Mouse (Mus musculus) hindbrain, embryonic 14.5 days (tissue): ENCODE data around the gene AI481877. TPM values are rescaled to one million over a fixed set of nuclear protein-coding genes. Genes with fewer than 3 reads are reported as not detected.
"Not testable (repeated sequence)": the region's sequence is repeated elsewhere in the genome, so short reads cannot be mapped to it uniquely, and the experiment has no call there.

Experiments
- ATAC-seq: fragments of 200-750 bp; cut with Nextera tagmentation; 2 replicates; pipeline ENCODE4 v1.8.0; 2017; ENCODE audit warnings: moderate number of reproducible peaks, mild to moderate bottlenecking, moderate TSS enrichment, moderate library complexity; ENCODE audit not compliant: low FRiP score
- DNase-seq: peaks from one replicate; pipeline ENCODE4 v3.0.0-alpha.2; 2015; ENCODE audit warnings: low spot score
- H3K27ac ChIP-seq: fragments of 300-500 bp; sonication (generic); 2 replicates; pipeline ENCODE4 v1.5.1; 2014; ENCODE audit warnings: mild to moderate bottlenecking, moderate library complexity
- H3K27me3 ChIP-seq: fragments of 300-500 bp; sonication (generic); 2 replicates; pipeline ENCODE4 v1.6.1; 2014; ENCODE audit warnings: mild to moderate bottlenecking, low read length, mixed read lengths; ENCODE audit not compliant: control insufficient read depth, insufficient read depth
- H3K36me3 ChIP-seq: fragments of 300-500 bp; sonication (generic); replicated peaks from 2 replicates; pipeline ENCODE4 v1.6.1; 2014; ENCODE audit not compliant: control insufficient read depth, insufficient read depth
- H3K4me1 ChIP-seq: fragments of 300-500 bp; sonication (generic); replicated peaks from 2 replicates; pipeline ENCODE4 v1.6.1; 2014; ENCODE audit warnings: antibody characterized with exemption, low read length, mixed read lengths; ENCODE audit not compliant: control insufficient read depth, insufficient read depth
- H3K4me2 ChIP-seq: fragments of 300-500 bp; sonication (generic); replicated peaks from 2 replicates; pipeline ENCODE4 v1.6.1; 2014; ENCODE audit warnings: mild to moderate bottlenecking, moderate library complexity
- H3K4me3 ChIP-seq: fragments of 300-500 bp; sonication (generic); replicated peaks from 2 replicates; pipeline ENCODE4 v1.5.1; 2014; ENCODE audit warnings: mild to moderate bottlenecking, low read length
- H3K9ac ChIP-seq: fragments of 300-500 bp; sonication (generic); 2 replicates; pipeline ENCODE4 v1.6.1; 2014
- H3K9me3 ChIP-seq: fragments of 300-500 bp; sonication (generic); 2 replicates; pipeline ENCODE4 v1.6.1; 2016; ENCODE audit warnings: low read length; ENCODE audit not compliant: control insufficient read depth
- WGBS: fragments of 180-500 bp; shearing (Covaris S2); extraction: QIAGEN DNeasy Blood & Tissue Kit; methylation state at CpG from one replicate; pipeline ENCODE4 v1.1.7; 2014; 5-methylcytosine and 5-hydroxymethylcytosine counted together
- polyA plus RNA-seq: library from polyadenylated mRNA; unstranded; fragments of >200 nt; fragmentation: Nextera tagmentation; extraction: Ambion mirVana; gene quantifications from 2 replicates; pipeline ENCODE4 v1.2.1, GENCODE M21; 2014

Gene AI481877
- polyA plus RNA-seq = not detected in 2 replicates

DNA sequence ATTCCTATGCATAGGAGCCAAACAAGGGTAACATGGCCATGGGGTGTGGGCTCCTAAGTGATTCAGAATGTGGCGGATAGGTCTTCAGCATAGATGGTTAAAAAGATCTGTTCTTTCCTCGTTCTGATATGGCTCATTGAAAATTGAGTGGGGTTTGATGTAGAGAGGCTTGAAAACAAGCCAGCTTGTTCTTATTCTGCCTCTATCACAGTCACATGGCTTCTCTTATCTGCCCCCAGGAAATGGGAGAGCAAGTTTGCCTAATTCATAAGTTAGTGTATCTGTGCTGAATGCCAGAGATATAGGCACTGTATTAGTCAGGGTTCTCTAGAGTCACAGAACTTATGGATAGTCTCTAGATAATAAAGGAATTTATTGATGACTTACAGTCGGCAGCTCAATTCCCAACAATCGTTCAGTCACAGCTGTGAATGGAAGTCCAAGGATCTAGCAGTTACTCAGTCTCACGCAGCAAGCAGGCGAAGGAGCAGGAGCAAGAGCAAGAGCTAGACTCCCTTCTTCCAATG is at the start of gene AI481877:
Gene AI481877 (minus strand): TSS at position 477 of the 527 bp plus-strand sequence.
- H3K27me3 ChIP-seq, H3K27ac ChIP-seq, H3K36me3 ChIP-seq, H3K4me1 ChIP-seq, ATAC-seq, H3K4me2 ChIP-seq, H3K9ac ChIP-seq, DNase-seq, H3K9me3 ChIP-seq, H3K4me3 ChIP-seq: not testable (repeated sequence)
- 92% methylated on average over 3 of the region's 6 CpGs for WGBS

DNA sequence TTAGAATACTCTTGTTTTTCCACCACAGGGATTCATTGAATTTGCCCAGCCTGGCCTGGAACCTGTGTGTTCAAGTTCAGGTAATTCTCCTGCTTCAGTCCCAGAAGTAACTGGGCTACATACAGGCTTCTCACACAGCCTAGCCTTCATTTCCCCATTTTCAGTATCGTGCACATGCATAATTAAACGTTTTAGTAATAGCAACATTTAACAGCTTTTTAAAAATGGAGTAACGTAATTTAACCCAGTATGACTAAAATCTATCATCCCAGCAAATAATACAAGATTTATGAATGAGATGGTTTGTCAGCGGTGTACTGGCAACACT is 49.7 kb upstream of the AI481877 start:
- 19% methylated on average over 4 of the region's 4 CpGs for WGBS
- peak overlapping the region; percentile 87 for H3K4me3 ChIP-seq
- H3K4me1 ChIP-seq = peaks cover 4% of the 10 kb centered on the region; the same call in 1 of the 2 replicates
- no peaks in the 10 kb centered on the region for H3K36me3 ChIP-seq
- H3K9ac ChIP-seq = peak overlapping the region; percentile 94
- H3K9me3 ChIP-seq = no peaks in the 10 kb centered on the region
- peak overlapping the region; percentile 99 for H3K27ac ChIP-seq
- ATAC-seq (no peak), DNase-seq (no peak)
- no peaks in the 10 kb centered on the region for H3K27me3 ChIP-seq
- H3K4me2 ChIP-seq = peak overlapping the region; percentile 53

DNA sequence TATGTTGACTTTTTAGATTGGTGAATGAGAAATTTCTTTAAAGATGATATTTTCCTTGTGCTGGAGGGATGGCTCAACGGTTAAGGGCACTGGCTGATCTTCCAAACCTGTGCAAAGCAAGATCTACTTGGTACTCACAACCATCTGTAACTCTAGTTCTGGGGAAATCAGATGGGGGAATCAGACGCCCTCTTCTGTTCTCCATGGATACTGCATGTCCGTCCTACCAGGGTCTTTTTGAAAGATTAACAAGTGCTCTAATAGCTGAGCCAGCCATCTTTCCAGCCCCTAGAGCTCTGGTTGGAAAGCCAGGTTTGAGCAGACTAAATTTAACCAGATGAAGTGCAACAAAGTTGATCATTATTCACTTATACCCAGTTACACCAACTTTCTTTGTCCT is 48.5 kb upstream of the AI481877 start:
- Histone ChIP-seq H3K4me2 (no peak overlapping the region), H3K27me3 (no peaks in the 10 kb centered on the region), H3K27ac (no peak overlapping the region), H3K4me1 (peaks cover 4% of the 10 kb centered on the region; the same call in 1 of the 2 replicates), H3K4me3 (no peak overlapping the region), H3K36me3 (no peaks in the 10 kb centered on the region), H3K9me3 (no peaks in the 10 kb centered on the region), H3K9ac (no peak overlapping the region)
- peak; percentile 46 for DNase-seq
- no peak for ATAC-seq
- WGBS = 20% methylated on average over 3 of the region's 3 CpGs

DNA sequence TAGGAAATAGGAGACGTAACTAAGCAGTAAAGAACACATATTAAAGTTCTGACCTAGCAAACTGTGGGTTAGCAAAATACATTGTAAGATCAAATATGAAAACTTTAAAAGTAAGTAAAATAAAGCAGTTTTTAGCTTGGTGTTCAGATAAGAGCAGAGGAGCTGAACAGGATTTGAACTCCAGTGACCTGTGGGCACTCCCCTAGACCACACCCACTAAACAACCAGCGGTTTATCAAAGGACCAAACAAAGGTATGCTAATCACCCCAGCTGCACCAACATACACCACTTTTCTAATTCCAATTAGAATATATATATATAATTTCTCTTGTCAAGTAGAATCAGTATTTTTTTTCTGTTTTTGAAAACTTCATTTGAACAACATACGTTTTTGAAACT is 46.9 kb upstream of the AI481877 start:
- Histone ChIP-seq H3K9ac (no peak overlapping the region), H3K36me3 (no peaks in the 10 kb centered on the region), H3K27me3 (no peaks in the 10 kb centered on the region), H3K4me2 (no peak overlapping the region), H3K9me3 (no peaks in the 10 kb centered on the region), H3K27ac (no peak overlapping the region), H3K4me3 (no peak overlapping the region), H3K4me1 (no peaks in the 10 kb centered on the region)
- ATAC-seq = no peak
- 77% methylated on average over 3 of the region's 3 CpGs for WGBS
- no peak for DNase-seq

DNA sequence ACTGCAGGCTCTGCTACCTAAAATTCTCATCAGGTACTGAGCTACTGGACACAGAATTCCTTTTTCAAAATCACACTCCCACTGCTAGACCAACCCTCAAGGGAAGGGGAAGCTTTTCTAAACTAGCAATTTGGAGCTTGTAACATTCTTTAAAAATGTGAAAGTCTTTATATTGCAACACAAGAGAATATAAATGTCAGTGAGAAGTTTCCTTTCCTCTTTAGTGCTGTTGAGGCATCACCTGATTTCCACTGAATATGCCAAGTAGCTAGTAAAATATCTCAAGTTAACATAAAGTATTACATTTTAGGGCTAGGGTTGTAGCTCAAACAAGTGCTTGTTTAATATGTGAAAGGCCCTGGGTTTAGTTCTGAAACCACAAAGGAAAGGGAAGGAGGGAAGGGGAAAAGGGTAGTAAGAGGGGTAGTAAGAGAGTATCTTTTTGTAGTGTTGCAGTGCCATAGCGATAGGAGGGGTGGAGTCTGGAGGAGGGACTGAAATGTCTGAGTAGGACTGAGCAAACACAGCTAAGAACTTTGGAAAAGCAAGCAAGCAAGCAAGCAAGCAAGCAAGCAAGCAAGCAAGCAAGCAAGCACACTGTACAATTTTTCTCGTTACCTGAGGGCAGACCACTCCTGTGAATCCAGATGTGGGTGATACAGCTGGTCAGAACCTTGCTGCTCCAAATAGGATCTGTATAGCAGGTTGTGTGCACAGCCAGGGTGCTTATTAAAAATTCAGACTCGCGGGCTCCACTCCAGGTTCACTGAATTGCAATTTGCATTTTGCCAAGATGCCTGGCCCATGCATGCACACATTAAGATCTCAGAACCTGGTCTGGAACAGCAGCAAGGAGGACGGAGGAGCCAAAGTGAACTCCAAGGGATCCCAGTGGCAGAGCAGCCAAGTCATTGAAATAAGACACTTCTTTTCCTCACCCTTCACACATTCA is 42.8 kb upstream of the AI481877 start:
- Histone ChIP-seq H3K4me3 (no peak overlapping the region), H3K9ac (no peak overlapping the region), H3K9me3 (no peaks in the 10 kb centered on the region), H3K4me2 (no peak overlapping the region), H3K27ac (no peak overlapping the region), H3K27me3 (no peaks in the 10 kb centered on the region), H3K36me3 (no peaks in the 10 kb centered on the region), H3K4me1 (no peaks in the 10 kb centered on the region)
- WGBS = 36% methylated on average over 5 of the region's 5 CpGs
- ATAC-seq (no peak), DNase-seq (no peak)

DNA sequence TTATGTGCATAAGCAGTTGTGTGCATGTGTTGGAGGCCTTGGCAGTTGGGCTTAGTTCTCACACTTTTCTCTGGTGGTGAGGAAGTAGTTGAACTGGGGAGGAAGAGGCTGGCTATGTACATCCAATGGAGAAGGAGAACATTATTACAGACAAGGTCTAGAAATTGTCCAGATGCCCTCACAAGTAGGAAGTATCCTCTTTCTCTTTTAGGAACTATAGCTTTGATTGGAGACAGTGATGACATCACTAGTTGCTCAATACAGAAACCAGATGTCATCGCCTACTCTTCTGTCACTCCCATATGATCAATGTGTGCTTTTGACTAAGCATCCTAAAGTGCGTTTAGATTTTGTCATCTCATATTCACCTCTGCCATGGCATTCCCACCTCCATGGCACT is 38.8 kb upstream of the AI481877 start:
- no peaks in the 10 kb centered on the region for H3K4me1 ChIP-seq
- H3K9me3 ChIP-seq = no peaks in the 10 kb centered on the region
- H3K27me3 ChIP-seq = no peaks in the 10 kb centered on the region
- H3K4me3 ChIP-seq = no peak overlapping the region
- H3K36me3 ChIP-seq = no peaks in the 10 kb centered on the region
- H3K27ac ChIP-seq = no peak overlapping the region
- no peak overlapping the region for H3K4me2 ChIP-seq
- no peak for ATAC-seq
- 93% methylated on average over 2 of the region's 2 CpGs for WGBS
- no peak for DNase-seq
- H3K9ac ChIP-seq = no peak overlapping the region

DNA sequence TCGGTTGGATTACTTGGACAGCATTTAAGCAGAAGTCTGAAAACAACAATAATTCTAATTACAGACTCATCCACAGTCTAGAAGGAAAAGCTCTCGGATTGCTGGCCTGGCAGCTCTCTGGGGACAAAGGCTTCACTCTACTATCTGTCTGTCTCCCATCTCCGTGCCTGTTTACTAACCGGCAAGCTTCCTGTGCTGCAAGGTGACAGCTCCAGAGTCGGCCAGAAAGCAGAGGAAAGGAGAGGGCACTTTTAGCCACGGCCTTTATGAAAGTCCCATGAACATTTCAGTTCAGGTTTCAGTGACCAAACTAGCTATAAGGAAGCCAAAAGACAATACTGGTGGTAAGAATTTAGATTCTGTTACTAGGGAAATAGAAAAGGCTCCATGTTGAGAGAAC is 37.1 kb upstream of the AI481877 start:
- Histone ChIP-seq H3K4me3 (no peak overlapping the region), H3K9ac (no peak overlapping the region), H3K4me2 (no peak overlapping the region), H3K9me3 (no peaks in the 10 kb centered on the region), H3K4me1 (no peaks in the 10 kb centered on the region), H3K27me3 (no peaks in the 10 kb centered on the region), H3K36me3 (no peaks in the 10 kb centered on the region), H3K27ac (no peak overlapping the region)
- 58% methylated on average over 6 of the region's 6 CpGs for WGBS
- DNase-seq (no peak), ATAC-seq (no peak)

DNA sequence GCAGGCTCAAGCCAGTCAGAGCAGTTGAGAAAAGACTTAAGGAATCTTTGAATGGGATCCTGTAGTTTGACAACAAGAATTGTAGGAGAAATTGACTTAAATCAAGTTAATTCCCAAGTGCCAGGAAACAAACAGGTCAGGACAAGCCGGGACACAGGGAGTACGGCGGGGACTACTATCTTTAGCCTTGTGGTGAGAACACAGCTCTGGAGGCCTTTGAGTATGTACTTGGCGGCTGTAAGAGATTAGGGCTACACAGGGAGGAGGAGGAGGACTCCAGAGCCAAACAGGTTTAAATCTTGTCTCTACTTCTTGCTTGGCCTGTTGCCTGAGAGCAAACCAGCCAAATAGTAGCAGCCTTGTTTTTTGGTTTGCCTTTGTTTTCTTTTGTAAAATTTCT is 36.2 kb upstream of the AI481877 start:
- Histone ChIP-seq H3K4me2 (no peak overlapping the region), H3K9me3 (no peaks in the 10 kb centered on the region), H3K4me1 (no peaks in the 10 kb centered on the region), H3K4me3 (no peak overlapping the region), H3K27me3 (no peaks in the 10 kb centered on the region), H3K27ac (no peak overlapping the region), H3K36me3 (no peaks in the 10 kb centered on the region), H3K9ac (no peak overlapping the region)
- WGBS = 76% methylated on average over 4 of the region's 4 CpGs
- DNase-seq (no peak), ATAC-seq (no peak)

DNA sequence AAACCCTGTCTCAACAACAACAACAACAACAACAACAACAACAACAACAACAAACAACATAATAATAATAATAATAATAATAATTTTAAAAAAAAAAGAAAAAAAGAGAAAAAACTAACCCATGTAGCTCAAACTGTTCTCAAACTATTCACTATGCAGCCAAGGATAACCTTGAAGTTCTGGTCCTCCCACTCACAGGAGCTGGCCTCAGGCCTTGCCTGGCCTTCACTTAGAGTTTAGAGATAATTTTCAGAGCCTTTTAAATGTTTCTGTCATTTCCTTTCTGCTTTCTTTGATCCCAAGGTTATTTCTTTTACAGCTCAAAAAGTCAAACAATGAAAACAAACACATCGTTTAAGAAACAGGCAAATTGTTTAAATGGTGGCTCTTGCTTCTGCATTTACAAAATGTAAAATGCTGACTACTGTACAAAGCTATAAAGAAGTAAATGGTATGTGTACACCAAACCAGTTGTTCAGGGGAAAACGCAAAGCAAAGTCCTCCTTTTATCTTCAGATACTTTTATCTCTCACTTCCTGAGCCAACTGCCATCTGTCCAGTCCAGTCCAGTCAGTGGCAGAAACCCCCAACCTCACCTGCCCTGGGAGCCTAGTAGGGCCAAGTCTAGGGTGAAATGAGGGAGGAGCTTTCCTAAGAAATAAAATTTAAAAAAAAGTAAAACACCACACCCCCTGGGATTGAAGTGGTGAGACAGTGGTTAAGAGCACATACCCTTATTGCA is 34.6 kb upstream of the AI481877 start:
- Histone ChIP-seq H3K4me1 (no peaks in the 10 kb centered on the region), H3K4me3 (no peak overlapping the region), H3K36me3 (no peaks in the 10 kb centered on the region), H3K27ac (no peak overlapping the region), H3K9ac (no peak overlapping the region), H3K27me3 (no peaks in the 10 kb centered on the region), H3K4me2 (no peak overlapping the region), H3K9me3 (no peaks in the 10 kb centered on the region)
- no peak for ATAC-seq
- 80% methylated on average over 2 of the region's 2 CpGs for WGBS
- DNase-seq = no peak
